Mouse (Mus musculus) CD4-positive, CD25-positive, alpha-beta regulatory T cell, adult 4 months (primary cell): ENCODE data around the gene Gm28551. TPM values are rescaled to one million over a fixed set of nuclear protein-coding genes. Genes with fewer than 3 reads are reported as not detected.
"Not testable (repeated sequence)": the region's sequence is repeated elsewhere in the genome, so short reads cannot be mapped to it uniquely, and the experiment has no call there.

Source experiments
- ATAC-seq: one replicate; pipeline ENCODE4 v1.8.0; 2017
- polyA plus RNA-seq, 2 experiments: library from polyadenylated mRNA; unstranded; fragments of 100-300 nt; shearing (Covaris generic); gene quantifications; one replicate each; pipeline ENCODE4 v1.2.1; 2017

Gm28551 gene
- polyA plus RNA-seq, result under 1 TPM; 0.52 to 0.98 TPM

DNA sequence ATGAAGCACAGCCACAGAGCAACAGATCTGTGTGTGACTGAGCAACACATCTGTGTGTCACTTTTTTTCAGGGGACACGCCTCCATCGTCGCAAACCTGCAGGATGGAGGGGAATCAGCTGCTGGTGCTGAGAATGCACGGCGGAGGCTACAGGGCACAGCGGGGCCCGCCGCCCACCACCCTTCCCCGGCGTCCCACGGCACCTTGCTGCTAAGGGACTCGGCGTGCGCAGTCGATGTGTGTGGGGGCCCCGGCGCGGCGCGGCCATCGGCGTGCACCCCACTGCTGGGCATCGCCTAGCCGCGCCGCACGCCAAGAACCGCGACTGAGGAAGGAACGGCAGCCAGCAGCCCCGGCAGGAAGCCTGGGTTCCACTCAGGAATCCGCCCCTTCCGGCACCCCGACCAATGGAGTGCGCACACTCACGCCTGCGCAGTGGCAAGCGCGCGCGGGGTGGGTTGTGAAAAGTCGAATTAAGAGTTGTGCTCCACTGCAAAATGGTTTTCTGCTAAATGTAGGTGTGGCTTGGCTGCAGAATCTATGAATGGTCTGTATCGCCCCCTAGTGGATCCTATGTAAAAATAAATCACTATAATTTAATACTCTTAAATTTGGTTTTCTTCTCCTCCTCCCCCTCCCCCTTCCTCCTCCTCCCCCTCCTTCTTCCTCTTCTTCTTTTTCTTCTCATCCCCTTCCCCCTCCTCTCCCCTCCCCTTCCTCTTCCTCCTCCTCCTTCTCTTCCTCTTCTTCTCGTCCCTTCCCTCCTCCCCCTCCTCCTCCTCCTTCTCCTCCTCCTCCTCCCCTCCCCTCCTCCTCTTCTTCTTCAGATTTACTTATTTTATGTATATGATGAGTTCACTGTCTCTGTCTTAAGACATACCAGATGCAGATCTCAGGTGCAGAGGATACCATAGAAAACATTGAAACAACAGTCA lies at the start of gene Gm28551, which contains the start of the genes Asdurf and Asnsd1:
Gm28551 (minus strand) TSS at position 341 of the 935 bp plus-strand sequence.
Asdurf (minus strand) TSS at position 293 of the 935 bp plus-strand sequence.
Asnsd1 (minus strand) TSS at position 426 of the 935 bp plus-strand sequence.
- ATAC-seq, result peak; percentile 99

DNA sequence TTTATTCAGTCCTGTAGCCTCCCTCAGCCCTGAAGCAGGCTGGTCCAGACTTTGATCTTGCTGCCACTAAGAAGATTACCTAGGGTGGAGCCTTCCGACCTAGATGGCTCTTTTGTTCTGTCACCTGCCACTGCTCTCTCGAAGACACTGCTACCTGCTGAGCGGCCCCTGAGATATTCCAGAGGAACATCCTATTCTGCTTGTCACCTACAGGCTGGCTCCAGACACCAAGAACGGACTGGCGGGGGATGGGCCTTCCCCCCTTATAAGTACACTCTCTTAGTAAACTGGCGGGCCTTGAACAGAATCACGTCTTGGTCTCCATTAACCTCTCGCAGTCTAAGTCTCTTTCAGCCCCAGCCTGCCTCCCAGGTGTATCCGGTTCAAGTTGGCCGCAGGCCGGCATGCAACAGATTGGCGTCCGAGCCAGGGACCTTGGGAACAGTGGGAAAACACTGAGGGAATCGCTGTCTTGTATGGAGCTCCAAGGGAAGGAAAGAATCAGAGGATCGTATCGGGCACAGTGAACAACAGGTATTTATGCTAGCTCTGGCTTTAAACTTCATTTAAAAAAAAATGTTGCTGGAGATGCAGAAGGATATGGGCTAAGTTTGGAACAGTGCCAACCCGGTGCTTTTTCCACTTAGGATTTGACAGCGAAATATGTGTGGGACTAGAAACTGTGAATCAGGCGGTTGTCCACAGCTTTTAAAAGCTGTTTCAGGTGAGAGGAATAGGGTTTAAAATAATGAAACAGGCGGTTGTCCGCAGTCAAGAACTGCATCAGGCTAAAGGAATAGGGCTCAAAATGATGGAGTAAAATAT lies 41.7 kb upstream of the Gm28551 start:
- ATAC-seq, result not testable (repeated sequence)

DNA sequence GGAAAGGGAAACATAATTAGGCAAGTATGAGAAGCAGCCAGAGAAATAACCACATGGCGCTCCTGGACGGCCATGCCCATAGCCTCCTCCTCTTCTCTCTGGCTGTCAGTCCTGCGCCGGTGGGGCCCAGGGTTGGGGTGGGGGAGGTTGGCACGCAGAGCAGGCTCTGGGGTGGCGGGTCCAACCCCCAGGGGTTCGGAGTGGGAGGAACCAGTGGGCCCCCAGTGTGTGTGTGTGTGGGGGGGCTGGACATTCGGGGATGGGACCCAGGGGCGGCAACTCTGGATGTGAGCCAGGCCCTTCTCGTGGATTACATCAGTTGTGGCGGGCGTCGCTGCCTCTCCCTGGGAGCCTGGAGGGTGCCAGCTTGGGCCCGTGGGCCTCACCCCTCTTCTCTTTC lies 36.3 kb upstream of the Gm28551 start:
- no peak for ATAC-seq

DNA sequence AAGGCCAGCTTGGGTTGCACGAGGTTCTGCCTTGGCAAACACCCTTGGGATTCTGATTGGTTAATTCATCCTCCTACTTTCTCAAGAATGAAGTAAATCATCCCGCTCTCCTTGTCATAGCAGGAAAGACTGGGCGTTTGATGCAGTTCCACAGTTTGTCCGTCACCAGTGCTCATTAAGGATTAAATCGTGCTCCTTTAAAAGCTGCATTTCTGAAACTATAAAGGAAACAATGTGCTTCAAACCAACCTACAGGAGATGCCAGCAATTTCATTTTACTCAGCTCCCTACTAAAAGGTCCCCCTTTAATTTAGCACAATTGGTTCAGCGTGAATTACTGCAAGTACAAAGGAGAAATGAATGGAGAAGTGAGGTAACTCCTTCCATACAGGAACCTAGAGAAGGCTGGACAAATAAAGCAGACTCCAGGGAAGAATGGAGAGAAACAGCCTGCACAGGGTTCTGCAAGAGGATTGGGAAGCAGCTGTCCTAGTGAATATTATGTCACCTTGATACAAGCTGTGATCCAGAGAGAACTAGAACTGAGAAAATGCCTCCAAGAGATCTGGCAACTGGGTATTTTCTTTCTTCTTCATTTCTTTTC lies 31.7 kb upstream of the Gm28551 start:
- ATAC-seq, result no peak

DNA sequence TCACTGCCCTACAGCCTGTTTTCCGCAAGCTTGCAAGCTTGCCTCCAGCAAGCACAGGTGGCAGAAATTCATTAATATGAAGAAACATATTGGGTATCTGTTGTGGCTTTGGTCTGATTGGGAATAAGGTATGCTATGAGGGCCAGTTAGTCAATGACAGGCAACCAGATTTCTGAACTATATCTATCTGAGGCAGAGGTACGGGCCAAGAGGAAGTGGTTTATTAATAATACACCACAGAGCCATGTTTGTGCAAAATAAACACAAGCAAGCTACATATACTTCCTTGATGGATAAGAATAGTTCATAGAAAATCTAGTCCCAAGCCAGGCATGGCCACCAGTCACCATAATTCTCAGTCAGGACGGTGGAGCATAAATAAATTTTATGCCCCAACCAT lies 25.3 kb upstream of the Gm28551 start:
- ATAC-seq, result no peak

DNA sequence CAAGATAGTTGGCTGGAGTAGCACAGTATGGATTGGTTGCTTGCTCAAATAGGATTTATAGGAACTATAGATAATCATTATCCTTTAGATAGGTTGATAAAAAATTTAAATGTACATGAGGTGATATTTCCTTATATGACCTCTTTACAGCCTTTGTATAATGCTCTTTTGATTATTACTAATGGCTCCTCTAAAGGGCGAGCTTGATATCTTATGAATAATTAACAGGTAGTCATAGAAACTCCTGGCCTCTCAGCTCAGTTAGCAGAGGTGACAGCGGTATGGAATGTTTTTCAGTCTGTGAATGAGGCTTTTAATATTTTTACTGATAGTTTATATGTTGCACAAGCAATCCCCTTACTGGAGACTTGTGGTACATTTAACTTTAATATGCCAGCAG lies 23.5 kb upstream of the Gm28551 start:
- not testable (repeated sequence) for ATAC-seq

DNA sequence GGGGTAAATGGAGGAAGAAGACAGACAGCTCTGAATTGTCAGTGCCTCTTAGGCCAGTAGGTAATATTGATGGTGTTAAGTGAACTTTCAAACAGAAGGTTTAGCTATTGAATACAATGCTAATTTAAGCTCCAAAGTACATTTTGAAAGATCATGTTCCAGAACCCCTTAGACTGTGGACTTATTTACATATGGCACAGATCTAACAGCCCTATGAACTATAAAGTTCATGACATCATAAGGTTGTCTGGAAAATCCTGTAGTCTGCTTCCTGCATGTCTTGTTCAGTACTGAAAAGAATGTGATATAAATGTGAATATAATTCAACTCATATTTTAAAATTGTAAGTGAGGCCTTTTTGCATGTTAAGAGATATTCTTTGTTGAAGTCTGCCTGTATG lies 6.5 kb upstream of the Gm28551 start:
- no peak for ATAC-seq

DNA sequence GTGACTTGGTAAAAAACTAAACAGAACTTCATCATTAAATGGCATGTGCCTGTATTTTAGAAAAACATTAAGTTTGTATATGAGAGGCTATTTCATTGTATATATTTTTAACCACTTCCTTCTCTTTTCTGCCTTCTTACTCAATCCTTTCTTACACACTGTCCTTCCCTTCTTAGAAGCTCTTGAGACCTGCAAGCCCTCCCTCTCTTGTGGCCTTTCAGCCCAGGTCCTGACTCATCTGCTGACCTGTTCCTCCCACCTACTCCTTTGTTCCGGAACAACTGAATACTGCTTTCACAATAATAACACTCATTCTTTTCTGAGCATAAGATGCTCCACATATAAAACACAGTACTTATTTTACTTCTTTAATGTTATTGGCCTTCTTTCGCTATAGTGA lies 11.4 kb downstream of the Gm28551 start:
- ATAC-seq, result no peak

DNA sequence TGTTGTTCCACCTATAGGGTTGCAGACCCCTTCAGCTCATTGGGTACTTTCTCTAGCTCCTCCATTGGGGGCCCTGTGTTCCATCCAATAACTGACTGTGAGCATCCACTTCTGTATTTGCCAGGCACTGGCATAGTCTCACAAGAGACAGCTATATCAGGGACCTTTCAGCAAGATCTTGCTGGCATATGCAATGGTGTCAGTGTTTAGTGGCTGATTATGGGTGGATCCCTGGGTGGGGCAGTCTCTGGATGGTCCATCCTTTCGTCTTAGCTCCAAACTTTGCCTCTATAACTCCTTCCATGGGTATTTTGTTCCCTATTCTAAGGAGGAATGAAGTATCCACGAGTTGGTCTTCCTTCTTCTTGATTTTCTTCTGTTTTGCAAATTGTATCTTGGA lies 15.1 kb downstream of the Gm28551 start:
- not testable (repeated sequence) for ATAC-seq

DNA sequence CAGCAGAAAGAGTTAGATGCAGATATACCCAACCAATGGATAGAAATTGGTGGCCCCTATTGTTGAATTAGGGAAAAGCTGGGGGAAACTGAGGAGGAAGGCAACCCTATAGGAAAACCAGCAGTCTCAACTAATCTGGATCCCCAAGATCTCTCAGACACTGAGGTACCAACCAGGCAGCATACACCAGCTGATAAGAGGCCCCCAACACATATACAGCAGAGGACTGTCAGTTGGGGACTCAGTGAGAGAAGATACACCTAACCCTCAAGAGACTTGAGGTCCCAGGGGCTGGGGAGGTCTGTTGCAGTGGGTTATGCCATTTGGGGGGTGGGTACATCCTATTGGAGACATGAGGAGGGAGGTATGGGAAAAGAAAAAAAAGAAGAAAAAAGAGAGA lies 17.0 kb downstream of the Gm28551 start:
- ATAC-seq, result no peak

DNA sequence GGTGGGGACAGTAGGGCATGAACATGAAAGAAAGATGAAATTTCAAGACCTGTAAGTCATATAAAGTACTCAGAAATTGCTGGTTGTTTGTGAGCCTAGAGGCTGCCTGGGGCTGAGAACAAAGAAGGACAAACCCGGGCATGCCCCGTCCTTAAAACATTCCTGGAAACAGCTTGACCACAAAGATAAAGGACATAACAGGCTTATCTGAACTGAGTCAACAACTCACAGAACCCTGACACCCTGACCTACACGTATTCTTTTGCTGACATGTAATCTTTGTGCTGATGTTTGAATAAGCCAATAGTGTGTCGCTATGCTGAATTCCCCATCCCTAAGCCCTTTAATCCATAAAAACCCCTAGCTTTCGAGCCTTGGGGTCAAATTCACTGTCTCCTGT lies 18.9 kb downstream of the Gm28551 start:
- not testable (repeated sequence) for ATAC-seq

DNA sequence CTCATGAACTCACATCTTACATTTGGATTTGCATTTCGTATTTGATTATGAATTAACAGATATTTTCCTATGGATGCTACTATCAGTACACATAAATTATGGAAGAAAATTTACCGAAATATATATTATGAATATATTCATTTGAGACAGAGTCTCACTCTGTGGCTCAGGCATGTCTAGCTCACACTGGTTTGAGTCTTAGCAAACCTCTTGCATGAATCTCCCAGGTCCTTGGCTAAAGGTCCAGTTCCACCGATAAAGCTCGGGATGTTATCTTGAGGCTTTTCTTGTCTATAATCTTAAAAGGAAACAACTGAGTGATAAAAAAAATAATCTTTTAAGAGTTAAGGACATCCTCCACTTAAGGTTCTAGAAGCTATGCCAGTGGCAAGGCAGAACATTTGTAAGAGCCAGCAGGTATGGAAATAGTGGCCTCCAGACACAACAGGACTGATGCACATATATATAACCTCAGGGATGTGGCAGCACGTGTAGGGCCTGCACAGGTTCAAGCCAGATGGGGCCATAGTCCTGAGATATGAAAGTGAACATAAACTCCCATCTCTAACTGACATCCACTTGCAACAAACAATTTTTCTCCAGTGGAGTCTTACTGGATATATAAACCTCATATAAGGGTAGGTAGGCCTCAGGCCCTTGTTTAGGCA lies 27.5 kb downstream of the Gm28551 start:
- no peak for ATAC-seq

DNA sequence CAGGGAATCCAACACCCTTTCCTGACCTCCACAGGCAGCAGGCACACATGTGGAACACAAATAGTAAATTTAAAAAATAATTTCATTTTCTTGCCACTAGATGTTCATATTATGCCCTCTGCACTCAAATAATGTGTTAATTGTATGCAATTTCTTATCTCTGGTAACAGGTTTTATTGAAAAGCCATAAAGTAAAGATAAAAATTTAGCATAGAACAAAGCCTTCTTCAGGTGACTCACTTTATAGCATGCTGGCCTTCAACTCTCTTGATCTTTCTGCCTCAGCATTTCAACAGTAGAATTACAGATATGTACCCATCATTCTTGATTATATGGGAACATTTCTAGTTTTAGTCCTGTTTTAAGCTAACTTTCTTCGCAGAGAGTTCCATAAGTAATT lies 28.2 kb downstream of the Gm28551 start:
- ATAC-seq, result no peak

DNA sequence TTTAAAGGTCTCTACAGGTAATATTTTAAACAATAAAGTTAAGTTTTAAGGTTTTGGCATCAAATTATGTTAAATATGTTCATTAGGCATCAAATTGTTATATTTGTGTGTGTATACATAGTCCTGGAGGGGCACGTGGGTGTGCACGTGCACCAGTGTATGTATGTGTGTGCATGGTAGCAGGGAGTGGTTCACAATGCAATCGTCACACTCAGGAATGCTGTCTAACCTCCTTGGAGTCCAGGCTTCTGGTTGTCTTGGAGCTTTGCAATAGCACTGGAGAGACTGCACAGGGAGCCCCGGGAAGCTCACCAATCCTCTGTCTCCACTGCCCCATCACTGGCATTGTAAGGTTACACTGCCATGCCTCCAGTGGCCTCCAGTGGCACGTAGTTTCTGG lies 29.2 kb downstream of the Gm28551 start:
- no peak for ATAC-seq

DNA sequence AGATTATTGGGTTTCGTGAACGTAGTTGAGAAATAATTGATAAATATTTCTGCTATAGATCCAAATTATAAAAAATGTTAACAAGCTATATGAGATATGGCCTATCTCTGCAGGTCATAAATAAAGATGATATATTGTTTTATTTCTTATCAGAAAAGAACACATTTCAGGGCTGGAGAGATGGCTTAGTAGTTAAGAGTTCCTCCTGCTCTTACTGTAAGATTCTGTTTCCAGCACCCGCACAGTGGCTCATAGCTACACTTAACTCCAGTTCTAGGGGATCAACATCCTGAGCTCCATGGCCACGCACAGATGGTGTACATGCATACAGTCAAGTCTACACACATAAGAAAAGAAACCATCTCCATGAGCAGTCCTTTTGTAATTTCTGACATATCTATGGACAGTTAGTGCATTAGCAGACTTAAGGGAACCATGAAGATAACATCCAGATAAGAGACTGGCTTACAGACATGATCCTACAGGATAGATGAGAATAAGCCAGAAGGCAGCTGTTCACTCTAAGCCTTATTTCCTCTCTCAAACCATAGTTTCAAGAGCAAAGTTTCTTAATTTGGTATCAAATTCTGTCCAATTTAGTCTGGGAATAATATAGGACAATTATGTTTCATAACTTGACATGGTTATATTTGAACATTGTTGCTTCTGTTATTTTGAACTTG lies 30.7 kb downstream of the Gm28551 start:
- no peak for ATAC-seq

DNA sequence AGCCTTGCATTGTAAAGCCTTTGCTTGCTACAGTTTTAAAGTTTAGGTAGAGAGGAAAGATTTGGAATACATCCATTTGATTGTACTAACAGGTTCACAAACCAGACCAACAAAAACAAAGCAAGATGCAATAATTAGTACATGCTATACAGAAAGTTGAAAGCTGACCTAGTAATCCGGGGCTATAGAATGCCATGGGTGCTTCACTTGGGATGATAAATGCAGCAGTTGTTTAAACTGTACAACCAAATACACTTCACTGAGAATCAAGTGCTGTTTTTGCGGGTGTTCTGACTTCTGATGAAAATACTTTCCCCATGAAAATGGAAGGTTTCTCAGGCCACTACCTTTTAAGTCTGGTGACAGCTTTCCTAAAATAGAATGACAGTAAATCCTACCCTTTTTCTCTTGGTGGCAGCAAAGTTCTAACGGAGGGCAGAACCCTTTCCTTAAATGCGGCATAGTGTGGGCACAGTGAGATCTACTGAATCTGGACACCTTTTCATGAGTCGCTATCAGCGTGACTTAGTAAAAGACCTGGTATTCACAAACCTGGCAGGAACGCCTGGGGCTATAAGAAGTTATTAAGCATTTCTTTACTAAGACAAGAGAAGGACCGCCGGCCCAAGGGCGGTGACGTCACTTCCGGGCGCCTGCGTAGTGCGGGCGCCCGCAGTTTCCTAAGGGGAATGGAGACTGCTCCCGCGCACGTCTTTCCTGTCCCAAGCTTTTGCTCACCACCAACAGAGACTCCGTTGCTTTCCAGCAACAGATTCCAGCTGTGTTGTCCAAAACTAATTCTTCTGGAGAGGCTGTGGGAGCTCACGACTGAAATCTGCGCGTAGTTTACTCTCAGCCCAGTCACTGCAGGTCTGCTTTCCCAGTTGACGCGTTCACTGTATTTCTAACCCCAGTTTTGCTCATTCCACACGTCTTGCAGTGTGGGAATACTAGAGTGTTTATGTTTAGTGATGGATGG lies 39.2 kb downstream of the Gm28551 start, which contains the start of gene Osgepl1:
Osgepl1 (plus strand) TSS at position 636 of the 979 bp plus-strand sequence.
- ATAC-seq, result peak; percentile 98

DNA sequence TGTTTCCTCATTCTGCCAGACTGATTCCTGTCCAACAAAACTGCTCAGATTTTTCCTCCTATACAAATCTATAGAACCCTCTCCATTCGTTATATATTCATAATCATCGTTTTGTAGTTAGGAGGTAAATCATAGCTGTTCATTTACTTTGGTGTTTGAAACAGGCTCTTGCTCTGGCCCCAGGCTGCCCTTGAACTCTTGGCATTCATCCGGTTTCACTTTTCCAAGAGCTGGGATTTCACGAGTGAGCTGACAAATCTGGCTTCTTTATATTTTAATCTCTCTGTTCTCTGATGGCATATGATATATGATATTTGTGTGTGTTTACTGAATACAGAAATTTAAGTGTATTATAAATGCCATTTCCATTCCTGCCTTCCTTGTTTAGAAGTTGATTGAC lies 52.0 kb downstream of the Gm28551 start:
- no peak for ATAC-seq

DNA sequence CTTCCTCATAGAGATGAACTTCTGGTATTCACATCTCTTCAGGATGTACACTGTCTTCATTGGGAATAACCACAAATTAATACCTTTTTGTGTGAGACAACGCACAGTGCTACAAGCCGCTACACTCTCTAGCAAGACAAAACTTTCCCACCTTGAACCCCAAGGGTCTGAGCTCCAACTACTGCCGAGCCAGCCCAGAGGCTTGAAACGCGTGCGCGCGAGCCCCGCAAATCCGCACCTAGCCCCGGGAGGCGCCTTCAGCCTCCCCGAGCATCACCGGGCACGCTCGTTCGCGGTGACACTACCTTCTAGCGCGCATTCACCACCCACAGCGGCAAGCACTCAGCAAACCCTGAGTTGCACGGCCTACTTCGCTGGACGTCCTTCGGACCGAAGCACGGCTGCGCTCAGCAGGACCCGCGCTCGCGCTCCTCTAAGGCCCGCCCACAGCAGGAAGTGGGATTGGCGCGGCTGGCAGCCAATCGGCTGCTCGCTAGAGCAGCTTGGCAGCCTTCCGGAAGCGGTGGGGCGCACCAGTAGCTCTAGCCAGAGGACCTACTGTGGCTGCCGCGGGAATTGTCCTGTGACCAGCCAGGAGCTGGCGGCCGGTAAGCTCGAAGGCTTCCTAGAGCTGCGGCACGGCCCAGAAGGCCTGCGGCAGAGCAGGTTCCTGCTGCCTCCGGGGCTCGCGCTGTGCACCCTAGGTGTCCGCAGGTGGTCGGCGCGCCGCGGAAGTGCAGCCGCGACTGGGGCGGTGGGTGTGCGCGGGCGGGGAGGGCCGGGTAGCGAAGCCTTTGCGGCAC lies 55.7 kb downstream of the Gm28551 start, which contains the start of the genes Pms1, Ormdl1 and Gm28778:
Pms1 (minus strand) TSS at position 438 of the 803 bp plus-strand sequence.
Ormdl1 (plus strand) TSS at position 515 of the 803 bp plus-strand sequence.
Gm28778 (plus strand) TSS at position 531 of the 803 bp plus-strand sequence.
- peak; percentile 98 for ATAC-seq

DNA sequence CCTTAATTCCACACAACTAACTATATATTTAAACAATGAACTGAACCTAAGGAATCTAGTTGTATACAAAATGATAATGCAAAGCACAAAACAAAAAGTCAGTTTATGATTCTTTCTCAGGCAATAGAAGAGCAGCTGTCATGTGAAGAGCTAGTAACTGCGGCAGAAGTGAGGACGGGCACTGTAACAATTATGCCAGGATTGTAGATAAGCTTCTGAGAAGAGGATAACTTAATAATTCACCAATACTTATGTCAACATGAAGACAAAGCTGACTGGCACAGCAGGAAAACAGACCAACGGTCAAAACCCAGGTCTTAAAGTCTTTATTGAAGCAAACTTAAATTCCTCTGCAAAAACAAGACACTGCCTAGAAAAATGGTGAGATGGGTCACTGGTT lies 61.3 kb downstream of the Gm28551 start:
- no peak for ATAC-seq
